Mouse (Mus musculus): ENCODE data around the gene Sgms1. TPM values are rescaled to one million over a fixed set of nuclear protein-coding genes. Genes with fewer than 3 reads are reported as not detected.

The Sgms1 gene
- total and polyA plus RNA-seq, 3 experiments = 27.0 to 62.1 (median 60.5) TPM

DNA sequence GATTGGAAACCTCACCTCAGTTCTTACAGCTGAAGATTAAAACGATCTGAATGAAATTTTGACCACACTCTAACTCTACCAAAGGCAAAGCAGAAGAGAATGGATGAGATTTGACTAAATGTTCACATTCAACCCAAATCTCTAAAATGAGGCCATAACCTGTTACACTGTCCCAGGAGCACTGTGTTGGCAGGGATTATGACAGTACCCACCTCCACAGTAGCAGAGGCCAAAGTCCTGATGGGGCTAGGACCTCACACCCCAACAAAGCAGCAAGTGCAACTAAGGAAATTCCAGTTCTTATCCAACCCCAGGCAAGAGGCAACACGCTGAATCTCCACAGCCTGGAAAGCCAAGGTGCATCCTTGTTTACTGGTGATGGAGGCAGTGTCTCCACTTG lies 112.2 kb downstream of the Sgms1 start:
- no peak for TF ChIP-seq CTCF (IDR thresholded peaks at IDR 0.05)
- no peak for TF ChIP-seq EP300 (IDR thresholded peaks at IDR 0.05; ENCODE audit: insufficient read depth, low read depth, low read length)
- no peak for TF ChIP-seq POLR2A (IDR thresholded peaks at IDR 0.05; ENCODE audit: insufficient read depth, low read depth, low read length)
- H3K4me1 ChIP-seq (ENCODE audit: control insufficient read depth, insufficient read depth, low read length) = peaks cover 19% of the 10 kb centered on the region
- H3K4me3 ChIP-seq = no peak overlapping the region
- H3K27me3 ChIP-seq (ENCODE audit: control insufficient read depth, insufficient read depth, low read length) = no peaks in the 10 kb centered on the region
- H3K79me2 ChIP-seq (replicated peaks; ENCODE audit: control insufficient read depth, insufficient read depth, low read length) = no peaks in the 10 kb centered on the region
- H3K36me3 ChIP-seq (ENCODE audit: control insufficient read depth, insufficient read depth, low read length) = peaks cover 6% of the 10 kb centered on the region
- no peak for DNase-seq
- 93% methylated on average over 2 of the region's 2 CpGs for WGBS
- no peak overlapping the region for H3K9ac ChIP-seq (ENCODE audit: low read depth, low read length)
- H3K27ac ChIP-seq = 0 out of 2 replicates have a peak overlapping the region, but pooled peaks have one; percentile 3
- intact Hi-C loops (cut with DNase I) = no loop called here

DNA sequence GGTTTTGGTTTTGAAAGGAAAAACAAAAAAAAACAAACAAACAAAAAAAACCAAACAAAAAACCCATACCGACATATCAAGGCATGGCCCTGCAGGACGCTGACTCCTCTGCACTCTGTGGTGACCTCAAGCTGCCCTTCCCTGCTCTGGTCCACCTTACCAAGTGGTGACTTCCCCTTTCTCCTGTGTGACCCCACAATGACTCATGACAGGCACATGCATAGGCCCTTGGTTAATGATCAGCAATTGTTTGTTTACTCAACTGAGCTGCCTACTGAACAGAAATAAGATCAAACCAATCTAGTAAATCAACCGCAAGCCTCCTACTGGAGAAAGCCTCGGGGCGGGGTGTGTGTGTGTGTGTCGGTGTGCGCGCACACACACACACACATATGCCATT lies 112.7 kb downstream of the Sgms1 start:
- no peak for DNase-seq
- Histone ChIP-seq H3K27me3 (ENCODE audit: control insufficient read depth, insufficient read depth, low read length) (no peaks in the 10 kb centered on the region), H3K36me3 (ENCODE audit: control insufficient read depth, insufficient read depth, low read length) (peaks cover 2% of the 10 kb centered on the region), H3K9ac (ENCODE audit: low read depth, low read length) (no peak overlapping the region), H3K4me1 (ENCODE audit: control insufficient read depth, insufficient read depth, low read length) (peaks cover 17% of the 10 kb centered on the region), H3K79me2 (replicated peaks; ENCODE audit: control insufficient read depth, insufficient read depth, low read length) (no peaks in the 10 kb centered on the region), H3K27ac (no peak overlapping the region), H3K4me3 (no peak overlapping the region)
- WGBS = 89% methylated on average over 8 of the region's 8 CpGs
- no peak for TF ChIP-seq EP300 (IDR thresholded peaks at IDR 0.05; ENCODE audit: insufficient read depth, low read depth, low read length)
- no peak for TF ChIP-seq CTCF (IDR thresholded peaks at IDR 0.05)
- TF ChIP-seq POLR2A (IDR thresholded peaks at IDR 0.05; ENCODE audit: insufficient read depth, low read depth, low read length) = no peak
- intact Hi-C loops (cut with DNase I) = no loop called here

DNA sequence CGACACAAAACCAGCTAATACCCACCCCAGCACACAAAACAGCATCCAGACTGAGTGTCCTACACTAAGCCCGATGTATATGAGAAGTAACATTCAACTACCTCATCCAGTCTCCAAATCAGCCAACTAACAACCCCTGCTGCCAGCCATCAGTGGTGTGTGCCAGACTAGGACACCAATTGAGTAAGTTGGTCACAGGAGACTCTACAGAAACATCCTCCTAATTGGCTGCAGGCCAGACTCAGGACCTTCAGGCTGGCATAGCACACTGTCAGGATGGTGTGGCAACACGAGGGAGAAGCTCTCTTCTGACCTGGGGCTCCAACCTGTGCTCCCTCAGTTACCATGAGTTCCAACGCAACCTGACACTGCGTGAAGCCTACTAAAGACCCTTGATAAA lies 113.3 kb downstream of the Sgms1 start:
- TF ChIP-seq POLR2A (IDR thresholded peaks at IDR 0.05; ENCODE audit: insufficient read depth, low read depth, low read length) (no peak), CTCF (IDR thresholded peaks at IDR 0.05) (no peak), EP300 (IDR thresholded peaks at IDR 0.05; ENCODE audit: insufficient read depth, low read depth, low read length) (no peak)
- intact Hi-C loops (cut with DNase I) = no loop called here
- peaks cover 2% of the 10 kb centered on the region for H3K36me3 ChIP-seq (ENCODE audit: control insufficient read depth, insufficient read depth, low read length)
- no peaks in the 10 kb centered on the region for H3K79me2 ChIP-seq (replicated peaks; ENCODE audit: control insufficient read depth, insufficient read depth, low read length)
- DNase-seq = peak in 1 of 2 experiments; percentile 36
- WGBS = 83% methylated on average over 5 of the region's 5 CpGs
- no peak overlapping the region for H3K27ac ChIP-seq
- H3K4me1 ChIP-seq (ENCODE audit: control insufficient read depth, insufficient read depth, low read length) = peaks cover 15% of the 10 kb centered on the region
- H3K27me3 ChIP-seq (ENCODE audit: control insufficient read depth, insufficient read depth, low read length) = no peaks in the 10 kb centered on the region
- H3K4me3 ChIP-seq = no peak overlapping the region
- H3K9ac ChIP-seq (ENCODE audit: low read depth, low read length) = no peak overlapping the region

DNA sequence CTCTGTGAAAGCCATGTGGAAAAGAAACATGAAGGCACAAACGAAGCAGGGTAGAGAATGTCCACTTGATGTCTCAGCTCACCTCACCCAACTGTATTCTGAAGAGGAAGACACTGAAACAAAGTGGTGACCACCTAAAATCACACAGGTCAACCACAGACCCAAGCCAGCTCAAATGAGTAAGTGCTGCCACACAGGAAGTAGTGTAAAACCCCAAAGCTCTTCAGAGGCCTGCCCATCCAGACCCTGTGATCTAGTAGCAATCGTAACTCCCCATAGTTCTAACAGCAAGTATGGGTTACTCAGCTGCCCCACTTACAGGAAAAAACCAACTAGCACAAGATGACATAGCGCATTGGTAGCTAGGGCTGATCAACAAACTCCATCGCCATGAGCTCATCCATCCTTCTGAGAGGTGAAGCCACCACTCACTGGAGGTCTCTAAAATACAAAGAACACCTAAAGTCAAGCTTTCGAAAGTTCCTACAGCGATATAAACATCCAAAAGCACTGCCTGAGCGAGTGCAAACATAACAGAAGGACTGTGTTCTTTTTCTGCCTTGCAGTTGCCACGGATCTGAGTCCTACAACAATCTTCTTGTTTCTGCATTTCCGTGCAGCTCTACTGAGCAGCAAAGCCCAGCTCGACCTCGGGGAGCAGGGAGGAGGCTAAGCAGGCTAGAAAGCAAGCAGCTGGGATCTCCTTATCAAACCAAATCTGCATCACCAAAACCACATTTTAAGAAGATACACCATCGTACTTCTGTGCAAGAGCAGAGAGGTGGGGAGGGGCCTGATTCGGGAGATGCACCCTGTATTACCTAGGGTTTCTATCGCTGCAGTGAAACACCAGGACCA lies 114.2 kb downstream of the Sgms1 start:
- no peak overlapping the region for H3K27ac ChIP-seq

DNA sequence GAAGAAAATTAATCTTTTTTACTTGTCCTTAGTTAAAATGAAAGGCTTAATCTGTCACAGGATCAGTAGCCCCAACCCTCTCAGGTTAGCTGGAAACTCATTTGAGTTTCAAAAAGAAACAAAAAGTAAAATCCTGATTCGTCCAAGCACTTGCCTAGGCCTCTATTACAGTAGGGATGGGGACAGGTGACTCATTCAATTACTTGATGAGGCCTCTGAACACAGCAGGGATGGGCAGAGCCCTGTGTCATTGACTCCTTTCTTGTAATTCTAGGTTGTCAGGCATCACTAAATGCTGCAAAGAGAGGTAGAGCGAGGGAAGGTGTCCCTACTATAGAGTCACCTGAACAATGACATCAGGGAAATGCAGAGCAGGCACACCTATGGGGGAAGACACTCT lies 115.4 kb downstream of the Sgms1 start:
- peaks cover 2% of the 10 kb centered on the region; the same call in 1 of the 2 replicates for H3K36me3 ChIP-seq (ENCODE audit: control insufficient read depth, insufficient read depth, low read length)
- H3K4me3 ChIP-seq = no peak overlapping the region
- H3K4me1 ChIP-seq (ENCODE audit: control insufficient read depth, insufficient read depth, low read length) = peaks cover 15% of the 10 kb centered on the region
- TF ChIP-seq CTCF (IDR thresholded peaks at IDR 0.05) = no peak
- TF ChIP-seq EP300 (IDR thresholded peaks at IDR 0.05; ENCODE audit: insufficient read depth, low read depth, low read length) = no peak
- TF ChIP-seq POLR2A (IDR thresholded peaks at IDR 0.05; ENCODE audit: insufficient read depth, low read depth, low read length) = no peak
- no peaks in the 10 kb centered on the region for H3K27me3 ChIP-seq (ENCODE audit: control insufficient read depth, insufficient read depth, low read length)
- intact Hi-C loops (cut with DNase I) = loop anchor here (5.0 kb wide), 1 partner anchor 48 kb away; no protein-coding TSS in a partner anchor
- WGBS = 83% methylated on average over 2 of the region's 2 CpGs
- H3K79me2 ChIP-seq (replicated peaks; ENCODE audit: control insufficient read depth, insufficient read depth, low read length) = no peaks in the 10 kb centered on the region
- DNase-seq = no peak
- peak overlapping the region; percentile 16; the same call in 1 of the 2 replicates for H3K27ac ChIP-seq
- H3K9ac ChIP-seq (ENCODE audit: low read depth, low read length) = no peak overlapping the region

More for the DNA sequence above, 114.2 kb downstream of the Sgms1 start:
- Histone ChIP-seq H3K9ac (ENCODE audit: low read depth, low read length) (no peak overlapping the region), H3K36me3 (ENCODE audit: control insufficient read depth, insufficient read depth, low read length) (peaks cover 2% of the 10 kb centered on the region), H3K4me1 (ENCODE audit: control insufficient read depth, insufficient read depth, low read length) (peaks cover 15% of the 10 kb centered on the region), H3K4me3 (no peak overlapping the region), H3K27me3 (ENCODE audit: control insufficient read depth, insufficient read depth, low read length) (no peaks in the 10 kb centered on the region), H3K79me2 (replicated peaks; ENCODE audit: control insufficient read depth, insufficient read depth, low read length) (no peaks in the 10 kb centered on the region)
- no peak for DNase-seq
- 85% methylated on average over 14 of the region's 14 CpGs for WGBS
- intact Hi-C loops (cut with DNase I) = no loop called here
- TF ChIP-seq CTCF (IDR thresholded peaks at IDR 0.05) = no peak
- TF ChIP-seq POLR2A (IDR thresholded peaks at IDR 0.05; ENCODE audit: insufficient read depth, low read depth, low read length) = no peak
- TF ChIP-seq EP300 (IDR thresholded peaks at IDR 0.05; ENCODE audit: insufficient read depth, low read depth, low read length) = no peak

DNA sequence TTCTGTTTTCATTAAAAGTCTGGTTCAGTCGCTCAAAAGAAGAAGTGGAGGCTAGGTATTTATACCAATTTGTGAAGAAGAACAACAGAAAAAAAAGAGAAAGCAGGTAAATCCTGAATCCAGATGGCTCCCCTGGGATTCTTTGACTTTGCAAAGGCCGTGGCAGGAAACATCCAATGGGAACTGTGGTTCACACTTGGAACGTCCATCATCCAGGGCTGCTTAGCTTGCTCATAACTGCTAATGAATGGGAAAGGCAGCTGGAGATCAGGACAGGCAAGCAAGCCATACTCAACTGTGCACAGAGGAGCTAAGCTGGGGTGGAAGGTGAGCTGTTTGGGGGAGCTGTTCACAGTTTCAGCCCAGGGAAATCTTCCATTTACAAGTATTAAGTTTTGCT lies 115.8 kb downstream of the Sgms1 start:
- Histone ChIP-seq H3K4me3 (no peak overlapping the region), H3K79me2 (replicated peaks; ENCODE audit: control insufficient read depth, insufficient read depth, low read length) (no peaks in the 10 kb centered on the region), H3K27me3 (ENCODE audit: control insufficient read depth, insufficient read depth, low read length) (no peaks in the 10 kb centered on the region), H3K27ac (peak overlapping the region; percentile 16; the same call in 1 of the 2 replicates), H3K36me3 (ENCODE audit: control insufficient read depth, insufficient read depth, low read length) (peaks cover 2% of the 10 kb centered on the region; the same call in 1 of the 2 replicates), H3K9ac (ENCODE audit: low read depth, low read length) (no peak overlapping the region), H3K4me1 (ENCODE audit: control insufficient read depth, insufficient read depth, low read length) (peaks cover 15% of the 10 kb centered on the region)
- intact Hi-C loops (cut with DNase I) = loop anchor here (5.0 kb wide), 1 partner anchor 49 kb away; no protein-coding TSS in a partner anchor
- DNase-seq = no peak
- TF ChIP-seq POLR2A (IDR thresholded peaks at IDR 0.05; ENCODE audit: insufficient read depth, low read depth, low read length) = no peak
- no peak for TF ChIP-seq EP300 (IDR thresholded peaks at IDR 0.05; ENCODE audit: insufficient read depth, low read depth, low read length)
- no peak for TF ChIP-seq CTCF (IDR thresholded peaks at IDR 0.05)
- 47% methylated on average over 3 of the region's 3 CpGs for WGBS

All from heart, adult 2 months (tissue).